Comparison of ENCODE assay signal across 8 mouse cellular contexts in genomic region chr2:131179990-131180587, GRCm38 (mm10). TPM values are rescaled to one million over a fixed set of nuclear protein-coding genes. Genes with fewer than 3 reads are reported as not detected.
DNase-seq lines count a peak whose midpoint lies in the region; ATAC-seq and TF ChIP-seq lines count a peak whose summit lies in the region.

TSS of gene Cenpb (minus strand) at chr2:131180067.

- peak within 1 kb of the TSS; percentile 97 for H3K4me2 ChIP-seq in forebrain, embryonic 16.5 days (ENCODE audit: low read length)
- peak within 1 kb of the TSS; percentile 91 for H3K4me2 ChIP-seq in lung, embryonic 15.5 days

- peak within 1 kb of the TSS; percentile 85 for H3K9ac ChIP-seq in ES-E14 (ENCODE audit: insufficient read depth, low read depth, low read length, poor library complexity, severe bottlenecking)
- peak within 1 kb of the TSS; percentile 96 for H3K9ac ChIP-seq in forebrain, embryonic 16.5 days (replicated peaks; ENCODE audit: low read depth, low read length)
- peak within 1 kb of the TSS; percentile 88 for H3K9ac ChIP-seq in lung, embryonic 15.5 days

- no peaks in the 10 kb centered on the region for H3K9me3 ChIP-seq in ES-E14 (ENCODE audit: control insufficient read depth, insufficient read depth, low read depth, low read length)
- no peaks in the 10 kb centered on the region for H3K9me3 ChIP-seq in forebrain, embryonic 16.5 days (ENCODE audit: control insufficient read depth, low read length)
- H3K9me3 ChIP-seq in lung, embryonic 15.5 days = no peaks in the 10 kb centered on the region

- intact Hi-C loops in heart, postnatal 25 days (cut with DNase I) = loop anchor here (2.0 to 10.0 kb wide), 4 partner anchors 23 to 335 kb away; no protein-coding TSS in a partner anchor

- TF ChIP-seq CTCF in layer of hippocampus, adult 2 months (conservative IDR thresholded peaks at IDR 0.05) = peak; percentile 71
- peak; percentile 90 for TF ChIP-seq CTCF in thymus, adult 2 months (IDR thresholded peaks at IDR 0.05; ENCODE audit: borderline replicate concordance, control insufficient read depth, extremely low read depth, insufficient read depth, low read length, poor library complexity)

- peaks cover 4 to 21% of the 10 kb centered on the region in 2 experiments for H3K4me1 ChIP-seq in ES-E14 (ENCODE audit: control insufficient read depth in 2 of 2, insufficient read depth in 2 of 2, low read length in 2 of 2, poor library complexity in 1 of 2)
- H3K4me1 ChIP-seq in forebrain, embryonic 16.5 days (replicated peaks; ENCODE audit: control insufficient read depth, insufficient read depth, low read length) = peaks cover 31% of the 10 kb centered on the region
- H3K4me1 ChIP-seq in lung, embryonic 15.5 days = peaks cover 40% of the 10 kb centered on the region
- H3K4me1 ChIP-seq in thymus, adult 2 months (replicated peaks; ENCODE audit: control insufficient read depth, insufficient read depth, low read length) = peaks cover 17% of the 10 kb centered on the region

- peak within 1 kb of the TSS; percentile 75 to 96 for H3K4me3 ChIP-seq in ES-E14 (ENCODE audit: insufficient read depth in 1 of 2, low read depth in 1 of 2, low read length in 2 of 2, poor library complexity in 1 of 2, severe bottlenecking in 1 of 2)
- H3K4me3 ChIP-seq in forebrain, embryonic 16.5 days (replicated peaks; ENCODE audit: low read length) = peak within 1 kb of the TSS; percentile 81
- peak within 1 kb of the TSS; percentile 90 for H3K4me3 ChIP-seq in layer of hippocampus, adult 2 months
- H3K4me3 ChIP-seq in lung, embryonic 15.5 days = peak within 1 kb of the TSS; percentile 77
- peak within 1 kb of the TSS; percentile 79 for H3K4me3 ChIP-seq in thymus, adult 2 months (ENCODE audit: control insufficient read depth, insufficient read depth, low read length)

- 0 out of 2 replicates have a peak within 1 kb of the TSS, but pooled peaks have one; percentile 27 for H3K27ac ChIP-seq in ES-E14 (ENCODE audit: insufficient read depth, low read depth, low read length, poor library complexity, severe bottlenecking)
- H3K27ac ChIP-seq in forebrain, embryonic 16.5 days (ENCODE audit: low read length) = peak within 1 kb of the TSS; percentile 94
- peak within 1 kb of the TSS; percentile 98 for H3K27ac ChIP-seq in layer of hippocampus, adult 2 months
- H3K27ac ChIP-seq in lung, embryonic 15.5 days = peak within 1 kb of the TSS; percentile 93
- no peak within 1 kb of the TSS for H3K27ac ChIP-seq in thymus, adult 2 months (ENCODE audit: control insufficient read depth, insufficient read depth, low read length)

- peak; percentile 68 for DNase-seq in ES-E14 (ENCODE audit: low read depth, low spot score)
- DNase-seq in cerebellum, adult 11-12 months = peak; percentile 85
- DNase-seq in heart, postnatal 25 days (ENCODE audit: low spot score) = peak; percentile 73
- DNase-seq in layer of hippocampus, adult 2 months (ENCODE audit: low spot score in 2 of 2) = peak; percentile 81 to 85
- DNase-seq in ovary, adult 18-20 months (ENCODE audit: low spot score) = peak; percentile 68
- peak; percentile 78 for DNase-seq in thymus, adult 2 months

- TF ChIP-seq POLR2A in thymus, adult 2 months (IDR thresholded peaks at IDR 0.05; ENCODE audit: control insufficient read depth, extremely low read depth, insufficient read depth, low read length, poor library complexity) = no peak

- ATAC-seq in forebrain, embryonic 16.5 days = peak; percentile 86
- peak; percentile 87 for ATAC-seq in lung, embryonic 15.5 days (ENCODE audit: borderline replicate concordance, extremely low read depth, low FRiP score, low TSS enrichment)

- H3K27me3 ChIP-seq in forebrain, embryonic 16.5 days (replicated peaks; ENCODE audit: control insufficient read depth, insufficient read depth, low read length) = no peaks in the 10 kb centered on the region
- H3K27me3 ChIP-seq in lung, embryonic 15.5 days = no peaks in the 10 kb centered on the region
- H3K27me3 ChIP-seq in thymus, adult 2 months (ENCODE audit: control insufficient read depth, insufficient read depth, low read length) = no peaks in the 10 kb centered on the region

- WGBS in forebrain, embryonic 16.5 days = 2% methylated on average over 52 of the region's 57 CpGs
- 5% methylated on average over 25 of the region's 57 CpGs for WGBS in lung, embryonic 15.5 days
- WGBS in thymus, adult 2 months = 15% methylated on average over 57 of the region's 57 CpGs

- in situ Hi-C loops in ES-E14 (cut with MboI; ENCODE audit: low sequenced_read_pairs in 2 of 2, unreplicated experiment in 2 of 2) = no loop called here

- no peaks in the 10 kb centered on the region; the same call in 1 of the 2 replicates for H3K36me3 ChIP-seq in ES-E14 (ENCODE audit: control insufficient read depth, insufficient read depth, low read length, poor library complexity, severe bottlenecking)
- H3K36me3 ChIP-seq in forebrain, embryonic 16.5 days (ENCODE audit: control insufficient read depth, insufficient read depth) = no peaks in the 10 kb centered on the region
- H3K36me3 ChIP-seq in lung, embryonic 15.5 days = 0 out of 2 replicates have a peak, but pooled peaks cover 4% of the 10 kb centered on the region
- no peaks in the 10 kb centered on the region for H3K36me3 ChIP-seq in thymus, adult 2 months (ENCODE audit: control insufficient read depth, insufficient read depth, low read length)

TF ChIP-seq in ES-E14, 5 proteins besides CTCF, POLR2A, EP300 and RAD21:
- TF ChIP-seq CHD2 (IDR thresholded peaks at IDR 0.05; ENCODE audit: low read depth, low read length) (no peak), HCFC1 (IDR thresholded peaks at IDR 0.05; ENCODE audit: borderline replicate concordance, insufficient read depth, low read length) (peak; percentile 25; the same call in 1 of the 2 replicates)
TF ChIP-seq in ES-E14: peak in this region for 1.

RNA-seq across cellular contexts. Expression of gene Cenpb, which starts in this region (rescaled TPM):
- total RNA-seq in ES-E14 (2012; rRNA removed) = 30.0 and 38.5 TPM in 2 replicates
- 16.0 and 16.9 TPM in 2 replicates for polyA plus RNA-seq in forebrain, embryonic 16.5 days (2015; fragmentation: Nextera tagmentation; extraction: Ambion mirVana)
- 10 to 100 TPM; 76.6 to 80.9 TPM for total RNA-seq in heart, postnatal 25 days (2021)
- total RNA-seq in layer of hippocampus, adult 2 months (2021) = 10 to 100 TPM; 72.3 to 78.8 TPM
- 12.6 and 14.1 TPM in 2 replicates for polyA plus RNA-seq in lung, embryonic 15.5 days (2015; fragmentation: Nextera tagmentation; extraction: Ambion mirVana)
- 45.6 and 52.5 TPM in 2 replicates for polyA plus RNA-seq in thymus, adult 2 months (2012; rRNA removed)
